Mouse (Mus musculus): ENCODE data around the gene Hecw2.

Gene Hecw2

GRCm38 (mm10) chr1:53889806-53890205 lies 305.2 kb downstream of the Hecw2 start:
- no peak for DNase-seq (ENCODE audit: low spot score in 2 of 2)

- DNase-seq (ENCODE audit: low spot score in 2 of 2), result no peak
Measured at GRCm38 (mm10) chr1:53882480-53882879, 312.5 kb downstream of the Hecw2 start.

GRCm38 (mm10) chr1:53875919-53876318 lies 319.0 kb downstream of the Hecw2 start:
- no peak for DNase-seq (ENCODE audit: low spot score in 2 of 2)

GRCm38 (mm10) chr1:53867316-53867715 lies 327.7 kb downstream of the Hecw2 start:
- DNase-seq (ENCODE audit: low spot score in 2 of 2), result no peak

GRCm38 (mm10) chr1:53866374-53866902 lies 328.5 kb downstream of the Hecw2 start:
- DNase-seq (ENCODE audit: low spot score in 2 of 2), result no peak

- no peak for DNase-seq (ENCODE audit: low spot score in 2 of 2)
Measured at GRCm38 (mm10) chr1:53864046-53864445, 330.9 kb downstream of the Hecw2 start.

- no peak for DNase-seq (ENCODE audit: low spot score in 2 of 2)
Measured at GRCm38 (mm10) chr1:53860611-53861010, 334.4 kb downstream of the Hecw2 start.

GRCm38 (mm10) chr1:53859175-53859574 lies 335.8 kb downstream of the Hecw2 start:
- DNase-seq (ENCODE audit: low spot score in 2 of 2), result no peak

- DNase-seq (ENCODE audit: low spot score in 2 of 2), result no peak
Measured at GRCm38 (mm10) chr1:53856501-53857103, 338.4 kb downstream of the Hecw2 start.

- DNase-seq (ENCODE audit: low spot score in 2 of 2), result no peak
Measured at GRCm38 (mm10) chr1:53855732-53856131, 339.2 kb downstream of the Hecw2 start.

- no peak for DNase-seq (ENCODE audit: low spot score in 2 of 2)
Measured at GRCm38 (mm10) chr1:53852086-53852610, 342.8 kb downstream of the Hecw2 start.

- peak; percentile 23 to 38 for DNase-seq (ENCODE audit: low spot score in 2 of 2)
Measured at GRCm38 (mm10) chr1:53851334-53851733, 343.6 kb downstream of the Hecw2 start.

- peak in 1 of 2 experiments; percentile 20 for DNase-seq (ENCODE audit: low spot score in 2 of 2)
Measured at GRCm38 (mm10) chr1:53850891-53851290, 344.1 kb downstream of the Hecw2 start.

- DNase-seq (ENCODE audit: low spot score in 2 of 2), result no peak
Measured at GRCm38 (mm10) chr1:53846665-53847237, 348.2 kb downstream of the Hecw2 start.

GRCm38 (mm10) chr1:53845854-53846253 lies 349.1 kb downstream of the Hecw2 start:
- no peak for DNase-seq (ENCODE audit: low spot score in 2 of 2)

GRCm38 (mm10) chr1:53844914-53845612 lies 349.9 kb downstream of the Hecw2 start:
- no peak for DNase-seq (ENCODE audit: low spot score in 2 of 2)

GRCm38 (mm10) chr1:53844122-53844913 lies 350.6 kb downstream of the Hecw2 start:
- DNase-seq (ENCODE audit: low spot score in 2 of 2), result no peak

- no peak for DNase-seq (ENCODE audit: low spot score in 2 of 2)
Measured at GRCm38 (mm10) chr1:53843051-53843450, 351.9 kb downstream of the Hecw2 start.

GRCm38 (mm10) chr1:53841080-53841479 lies 353.9 kb downstream of the Hecw2 start:
- no peak for DNase-seq (ENCODE audit: low spot score in 2 of 2)

- DNase-seq (ENCODE audit: low spot score in 2 of 2), result no peak
Measured at GRCm38 (mm10) chr1:53839392-53839791, 355.6 kb downstream of the Hecw2 start.

- no peak for DNase-seq (ENCODE audit: low spot score in 2 of 2)
Measured at GRCm38 (mm10) chr1:53838182-53838859, 356.6 kb downstream of the Hecw2 start.
